In the genomic region with DNA sequence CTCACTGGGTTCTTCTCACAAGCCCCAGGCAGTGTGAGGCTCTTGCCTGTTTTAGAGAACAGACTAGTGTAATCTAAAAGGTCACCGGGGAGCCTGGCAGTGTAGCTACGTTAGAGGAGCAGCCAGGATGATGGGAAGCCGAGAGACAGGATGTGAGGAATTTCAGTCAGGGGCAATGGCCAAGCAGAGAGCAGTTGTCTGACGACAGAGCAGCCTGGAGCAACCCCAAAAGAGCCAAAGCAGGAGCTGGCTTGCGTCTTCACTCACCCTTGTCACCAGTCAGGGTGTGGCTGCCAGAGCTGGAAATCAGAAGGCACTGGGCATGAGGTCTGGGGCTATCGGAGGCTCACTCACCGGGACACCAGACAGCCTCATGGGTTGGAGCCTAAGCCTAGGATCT, we compare ENCODE assay signal across 15 mouse cellular contexts. TPM values are rescaled to one million over a fixed set of nuclear protein-coding genes. Genes with fewer than 3 reads are reported as not detected.
A peak's percentile ranks its signal among the peaks of the same experiment; 100 is the strongest.
DNase-seq lines count a peak whose midpoint lies in the region; TF ChIP-seq lines count a peak whose summit lies in the region.
"Had no signal": no experiment of that assay in that cellular context is flagged by ENCODE, and none has a peak within 500 bp of the region (broad histone marks: within the 10 kb centered on the region; RNA-seq: fewer than 3 reads in every experiment).

No protein-coding gene starts in this region.

- H3K27ac ChIP-seq in testis, adult 2 months (ENCODE audit: control insufficient read depth, insufficient read depth, low read depth, low read length) = peak overlapping the region; percentile 15; the same call in 1 of the 2 replicates
- H3K27ac ChIP-seq: neural tube, embryonic 15.5 days had no signal

- no peak for TF ChIP-seq CTCF in testis, adult 2 months (IDR thresholded peaks at IDR 0.05; ENCODE audit: control insufficient read depth, insufficient read depth, insufficient replicate concordance, low read depth, low read length)

- no peaks in the 10 kb centered on the region for H3K27me3 ChIP-seq in testis, adult 2 months (ENCODE audit: control insufficient read depth, insufficient read depth, low read length)
- H3K27me3 ChIP-seq: neural tube, embryonic 15.5 days had no signal

- H3K4me3 ChIP-seq in testis, adult 2 months (ENCODE audit: control insufficient read depth, low read depth, low read length) = no peak overlapping the region
- H3K4me3 ChIP-seq: neural tube, embryonic 15.5 days had no signal

- H3K36me3 ChIP-seq in testis, adult 2 months (ENCODE audit: control insufficient read depth, insufficient read depth, low read length) = no peaks in the 10 kb centered on the region
- H3K36me3 ChIP-seq: neural tube, embryonic 15.5 days had no signal

- peak; percentile 74 for DNase-seq in gastrocnemius, adult 18-20 months (ENCODE audit: low spot score)
- no peak for DNase-seq in gastrocnemius, postnatal 4 days (ENCODE audit: low spot score in 2 of 2)
- no peak for DNase-seq in testis, postnatal 10 days (ENCODE audit: low spot score)
- peak; percentile 78 to 83 for DNase-seq in heart, postnatal 10 days
- peak; percentile 73 for DNase-seq in skeletal muscle tissue, adult 2 months (ENCODE audit: low read depth, low spot score)
- no peak for DNase-seq in urinary bladder, adult 2 months (ENCODE audit: low spot score)
- DNase-seq in frontal cortex, postnatal 14 days (ENCODE audit: low spot score in 2 of 2) = no peak
- DNase-seq: B cell, adult 2 months; kidney, postnatal 10 days; right cerebral cortex, adult 18-20 months; thymus, postnatal 36 days had no signal

- no peak for TF ChIP-seq POLR2A in testis, adult 2 months (IDR thresholded peaks at IDR 0.05; ENCODE audit: control insufficient read depth, low read depth, low read length)

- intact Hi-C loops in heart, postnatal 10 days (cut with DNase I) = loop anchor here (2.0 kb wide), 1 partner anchor 19 kb away; no protein-coding TSS in a partner anchor

- H3K4me1 ChIP-seq in testis, adult 2 months (ENCODE audit: control insufficient read depth, insufficient read depth, low read length) = peaks cover 2% of the 10 kb centered on the region; the same call in 1 of the 2 replicates

RNA-seq across cellular contexts. Expression of a gene that starts 26.5 kb away (rescaled TPM):
- total RNA-seq in gastrocnemius, adult 18-20 months (2021) = 10 to 100 TPM; 22.5 to 22.9 TPM
- total RNA-seq in gastrocnemius, postnatal 4 days (2021) = 1 to 10 TPM; 1.3 to 1.5 TPM
- 7.2 and 8.2 TPM in 2 replicates for polyA plus RNA-seq in testis, adult 2 months (2012; rRNA removed)
- total RNA-seq in heart, postnatal 10 days (2021) = 10 to 100 TPM; 40.4 to 61.8 TPM
- polyA plus RNA-seq in urinary bladder, adult 2 months (2012; rRNA removed) = 96.6 and 104 TPM in 2 replicates
- total RNA-seq: granulocyte monocyte progenitor cell, adult 5-6 weeks; MEL had no signal

Comparison
In these comparisons a context has a peak if more than half of its experiments do, and no peak if none do; other contexts are left out.
1. DNase-seq: peak in gastrocnemius, adult 18-20 months (single experiment), heart, postnatal 10 days (2 of 2) and skeletal muscle tissue, adult 2 months (single experiment); none in gastrocnemius, postnatal 4 days (0 of 2), testis, postnatal 10 days (single experiment), urinary bladder, adult 2 months (single experiment) and frontal cortex, postnatal 14 days (0 of 2).
2. RNA of a gene that starts 26.5 kb away (total RNA-seq): 40.4 to 61.8 TPM in heart, postnatal 10 days and 22.5 to 22.9 TPM in gastrocnemius, adult 18-20 months; 1.3 to 1.5 TPM in gastrocnemius, postnatal 4 days; every median in the first group is over 4 times any median in the second.